Mouse (Mus musculus): ENCODE data around the gene Incenp.
"Not testable (repeated sequence)": the region's sequence is repeated elsewhere in the genome, so short reads cannot be mapped to it uniquely, and the experiment has no call there.

The Incenp gene

DNA sequence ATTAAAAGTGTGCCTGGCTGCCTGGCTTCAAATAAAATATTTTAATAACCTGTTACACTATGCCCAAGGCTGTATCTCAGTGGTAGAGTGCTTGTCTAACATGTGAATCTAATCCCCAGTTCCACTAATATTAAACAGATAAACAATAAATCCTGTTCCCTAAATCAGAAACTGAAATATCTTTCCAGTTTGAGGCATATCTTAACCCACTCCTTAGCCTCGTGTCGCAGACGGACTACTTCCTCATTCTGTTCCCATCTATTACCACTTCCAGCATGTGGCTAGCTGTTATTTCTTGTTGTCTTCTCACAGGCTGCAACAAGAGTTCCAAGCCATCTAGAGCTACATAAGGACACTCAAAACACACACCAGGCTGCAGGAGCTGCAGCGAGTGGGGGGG lies 18.4 kb upstream of the Incenp start:
- no peak for DNase-seq

DNA sequence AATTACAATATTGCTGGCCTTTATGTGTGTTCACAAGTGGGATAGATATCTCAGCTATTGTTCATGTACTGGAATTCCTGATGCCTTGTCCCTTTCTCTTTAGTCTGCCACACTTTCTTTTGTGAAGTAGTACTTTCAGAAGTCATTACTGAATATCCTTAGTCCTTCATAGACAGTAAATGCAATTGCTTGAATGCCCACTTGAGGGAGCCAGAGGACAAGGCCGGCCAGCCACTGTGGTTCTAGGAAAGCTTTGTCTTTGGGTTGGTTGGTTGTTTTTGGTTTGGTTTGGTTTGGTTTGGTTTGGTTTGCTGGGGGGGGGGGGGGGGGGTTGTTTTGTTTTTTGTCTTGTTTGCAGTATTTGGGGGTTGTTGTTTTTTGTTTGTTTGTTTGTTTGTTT lies 16.6 kb upstream of the Incenp start:
- peak; percentile 66 for DNase-seq

DNA sequence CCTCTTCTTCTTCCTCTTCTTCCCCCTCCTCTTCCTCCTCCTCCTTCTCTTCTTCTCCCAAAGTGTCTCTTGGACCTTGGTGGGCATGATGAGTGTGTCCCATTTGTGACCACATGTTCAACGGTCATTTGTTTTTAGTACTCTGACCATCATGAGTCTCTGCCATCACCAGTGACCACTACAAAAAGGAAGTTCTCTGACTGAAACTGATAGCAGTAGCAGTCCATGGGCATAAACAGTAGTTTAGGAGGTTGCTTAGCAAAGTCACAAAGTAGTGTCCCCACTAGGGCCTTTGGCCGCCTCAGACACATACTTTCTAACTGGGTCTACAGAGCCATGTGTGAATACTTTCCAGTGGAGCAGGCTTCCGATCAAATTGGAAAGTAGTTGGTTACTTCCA lies 15.0 kb upstream of the Incenp start:
- DNase-seq, result no peak

GRCm38 (mm10) chr19:9913784-9914183 lies 14.4 kb upstream of the Incenp start:
- peak; percentile 61 for DNase-seq

DNA sequence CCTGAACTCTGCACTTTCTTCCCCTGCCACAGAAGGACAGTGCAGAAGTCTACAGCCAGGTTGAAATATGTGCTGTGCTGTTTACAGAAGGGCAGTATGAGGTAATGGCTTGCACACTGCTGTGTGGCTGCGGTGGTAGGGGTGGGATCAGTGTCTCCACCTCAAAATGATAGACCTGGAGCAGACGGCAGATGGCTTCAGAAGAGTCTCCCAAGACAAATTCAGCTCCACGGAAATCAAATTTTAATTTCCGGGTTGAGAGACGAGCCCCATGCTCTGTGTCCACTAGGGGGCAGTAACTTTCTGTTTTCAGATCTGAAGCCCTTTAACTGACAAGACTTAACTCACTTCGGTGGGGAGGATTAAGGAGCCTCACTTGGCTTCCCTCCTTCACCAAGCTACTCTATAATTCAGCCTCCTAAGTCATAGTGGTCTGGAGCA lies 12.0 kb upstream of the Incenp start:
- no peak for DNase-seq

DNA sequence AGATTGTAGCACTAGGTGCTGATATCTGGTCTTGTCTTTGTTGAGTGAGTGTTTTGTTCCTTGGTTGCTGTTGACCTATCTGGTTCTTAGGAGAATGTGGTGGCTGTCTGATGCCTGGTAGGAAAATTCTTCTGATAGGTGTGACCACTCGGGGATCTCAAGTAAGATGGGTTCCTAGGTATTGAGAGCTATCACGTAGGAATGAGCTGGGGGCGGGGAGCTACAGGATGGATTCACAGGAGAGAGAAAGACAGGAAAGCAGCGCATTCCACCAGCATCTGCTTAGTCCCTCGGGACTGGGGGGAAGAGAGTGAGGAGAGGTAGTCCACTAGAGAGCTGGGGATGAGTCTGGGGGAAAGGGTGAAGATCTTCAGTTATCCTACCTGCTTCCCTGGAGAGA lies 10.0 kb upstream of the Incenp start:
- no peak for DNase-seq

- not testable (repeated sequence) for DNase-seq
Measured at GRCm38 (mm10) chr19:9900696-9901095, 1.3 kb upstream of the Incenp start.

GRCm38 (mm10) chr19:9899780-9900146 lies 412 bp upstream of the Incenp start:
- DNase-seq, result no peak

DNA sequence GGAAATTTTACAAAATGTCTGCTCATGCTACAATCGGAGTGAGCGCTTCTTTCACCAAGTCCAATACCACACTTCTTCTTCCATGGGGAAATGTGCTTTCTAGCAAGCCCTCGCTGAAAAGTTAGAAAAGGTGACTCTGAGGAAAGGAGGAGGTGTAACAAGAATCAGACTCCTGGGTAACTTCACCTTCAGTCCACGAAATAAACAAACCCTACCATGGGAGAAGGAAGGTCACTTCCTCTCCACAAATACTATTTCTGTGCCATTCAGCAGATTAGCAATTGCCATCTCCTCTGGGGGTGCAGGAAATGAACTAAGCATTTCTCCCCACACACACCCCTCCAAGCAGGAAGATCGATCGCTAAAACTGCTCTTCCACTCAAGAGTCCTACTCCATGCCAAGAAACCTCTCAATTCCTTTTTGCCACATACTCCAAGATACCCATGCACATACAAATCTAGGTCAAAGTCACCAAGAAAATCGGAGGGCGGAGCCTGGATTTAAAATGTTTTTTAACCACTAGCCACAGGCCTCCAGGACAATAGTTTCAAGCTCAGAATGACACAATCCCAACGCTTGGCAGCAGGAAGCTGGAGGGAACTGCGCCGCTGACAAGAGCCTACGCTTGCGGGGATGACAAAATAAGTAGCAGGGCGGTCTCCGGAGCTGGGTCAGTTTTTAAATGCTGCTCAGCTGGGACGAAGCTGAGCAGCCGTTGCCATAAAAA lies 848 bp downstream of the Incenp start:
- no peak for DNase-seq

GRCm38 (mm10) chr19:9896067-9896466 lies 3.3 kb downstream of the Incenp start:
- DNase-seq, result no peak

- DNase-seq, result no peak
Measured at GRCm38 (mm10) chr19:9886771-9887170, 12.6 kb downstream of the Incenp start.

DNA sequence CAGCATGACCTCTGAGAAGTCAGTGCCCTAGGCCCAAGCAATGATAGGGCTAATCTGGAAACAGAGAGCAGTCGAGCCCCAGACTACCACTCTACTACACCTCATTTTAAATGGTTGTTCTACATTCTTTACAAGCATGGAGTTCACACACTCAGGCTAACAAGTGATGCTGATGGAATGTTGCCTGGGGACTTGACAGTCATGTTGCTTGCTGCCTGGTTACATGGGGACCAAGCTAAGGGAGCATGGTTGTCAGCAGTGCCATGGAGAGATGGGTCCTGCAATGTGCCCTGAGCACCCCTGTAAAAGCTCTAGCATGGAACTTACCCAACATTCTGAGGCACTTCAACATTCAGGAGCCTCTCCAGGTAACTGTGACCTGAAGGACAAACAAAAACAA lies 13.0 kb downstream of the Incenp start:
- no peak for DNase-seq

DNA sequence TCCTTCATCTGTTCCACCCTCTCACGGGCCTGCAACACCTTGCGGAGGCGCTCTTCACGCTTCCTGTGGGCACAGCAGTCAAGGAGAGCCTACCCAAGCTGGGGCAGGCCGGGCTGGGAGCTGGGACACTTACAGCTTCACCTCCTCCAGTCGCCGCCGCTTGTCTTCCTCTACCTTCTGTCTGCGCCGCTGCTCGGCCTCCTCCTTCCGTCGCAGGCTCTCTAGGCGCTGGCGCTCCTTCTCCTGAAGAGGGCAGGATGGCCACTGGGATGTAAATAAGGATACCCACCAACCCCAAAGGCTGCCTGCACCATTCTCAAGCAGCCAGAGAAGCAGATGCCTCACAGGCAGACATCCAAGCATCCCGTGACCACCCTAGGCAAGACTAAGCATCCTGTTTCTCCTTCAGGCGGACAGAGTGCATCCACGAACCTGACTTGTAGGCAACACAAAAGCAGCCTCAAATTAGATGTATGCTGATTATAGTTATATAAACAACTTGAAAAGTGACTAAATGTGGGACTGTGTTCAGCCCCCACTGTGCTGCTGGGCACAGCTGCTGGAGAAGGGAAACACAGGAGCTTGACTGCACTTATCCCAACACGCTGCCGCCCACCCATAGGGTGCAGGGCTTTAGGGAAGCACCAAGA lies 21.0 kb downstream of the Incenp start:
- DNase-seq, result peak; percentile 31

DNA sequence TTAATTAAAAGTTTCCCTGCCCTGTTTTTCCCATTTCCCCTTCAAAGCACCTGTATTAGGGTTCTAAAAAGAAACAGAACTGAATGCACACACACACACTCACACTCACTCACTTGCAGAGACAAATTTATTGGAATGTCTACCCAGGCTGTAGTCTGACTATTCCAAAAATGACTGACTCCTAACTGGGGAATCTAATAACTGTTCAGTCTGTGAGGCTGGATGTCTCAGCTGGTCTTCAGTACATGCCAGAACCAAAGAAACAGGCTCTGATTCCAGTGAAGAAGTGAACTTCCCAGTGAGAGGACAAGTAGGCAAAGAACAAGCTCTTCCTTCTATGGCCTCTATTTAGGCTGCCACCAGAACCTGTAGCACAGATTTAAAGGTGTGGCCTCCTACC lies 33.9 kb downstream of the Incenp start:
- DNase-seq, result no peak

DNA sequence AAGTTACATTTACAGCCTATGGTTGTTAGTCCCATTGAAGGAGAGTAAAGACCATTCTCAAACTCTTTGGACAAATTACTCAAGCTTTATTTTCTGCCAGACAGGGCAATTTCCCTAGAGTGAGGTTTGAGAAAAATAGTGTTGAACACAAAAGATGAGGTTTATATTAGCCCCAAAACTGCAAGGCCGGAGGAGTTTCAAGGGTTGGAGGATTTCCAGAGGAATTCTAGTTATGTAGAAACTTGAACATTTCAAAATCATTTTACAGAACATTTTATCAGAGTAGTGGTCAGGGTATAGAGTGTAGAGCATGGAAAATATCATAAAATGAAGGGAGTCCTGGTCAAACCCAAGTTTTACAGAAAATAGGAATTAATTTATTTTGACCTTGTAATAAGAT lies 34.5 kb downstream of the Incenp start:
- DNase-seq, result no peak

GRCm38 (mm10) chr19:9860821-9861220 lies 38.5 kb downstream of the Incenp start:
- not testable (repeated sequence) for DNase-seq

- not testable (repeated sequence) for DNase-seq
Measured at GRCm38 (mm10) chr19:9849368-9850075, 49.8 kb downstream of the Incenp start.

DNA sequence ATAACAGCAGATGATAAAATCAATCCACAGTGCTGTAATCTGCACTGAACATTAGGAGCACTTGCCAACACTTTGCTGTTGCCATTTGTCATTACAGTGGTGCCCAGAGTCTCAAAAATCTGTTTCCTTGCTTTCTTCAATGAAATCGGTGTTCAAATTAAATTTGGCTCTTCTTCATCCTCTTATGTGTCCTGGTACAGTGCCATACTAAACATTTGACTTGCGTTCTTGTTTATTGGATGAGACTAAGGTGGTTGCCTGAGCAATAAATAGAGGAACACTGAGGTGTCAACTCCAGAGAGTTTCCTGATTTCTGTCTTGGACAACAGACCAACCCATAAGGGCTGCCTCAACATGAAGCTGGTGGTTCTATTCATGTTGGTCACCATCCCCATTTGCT lies 52.1 kb downstream of the Incenp start, which contains the start of gene Scgb2a2:
TSS of gene Scgb2a2 (plus strand) at position 301 of the 400 bp plus-strand sequence.
- DNase-seq, result no peak

DNA sequence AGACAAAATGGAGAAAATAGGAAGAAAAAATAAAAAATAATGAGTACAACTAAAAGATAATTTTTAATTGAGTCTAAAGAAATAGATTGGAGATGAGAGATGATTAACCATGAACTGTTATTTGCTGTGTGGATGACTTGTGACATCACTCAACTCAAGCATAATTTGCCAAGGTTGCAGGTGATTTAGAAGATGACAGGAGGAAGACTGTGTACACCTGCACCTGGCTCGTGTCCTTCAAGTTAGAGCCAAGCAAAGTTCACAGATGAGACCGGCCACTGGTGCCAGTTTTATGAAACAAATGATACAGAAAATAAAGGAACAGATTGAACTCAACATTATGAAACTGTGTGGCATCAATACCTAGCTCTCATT lies 62.0 kb downstream of the Incenp start:
- no peak for DNase-seq

- peak; percentile 19 for DNase-seq
Measured at GRCm38 (mm10) chr19:9836581-9837340, 62.6 kb downstream of the Incenp start.

All from layer of hippocampus, adult 9-11 months (tissue).